Mouse (Mus musculus) liver, embryonic 11.5 days (tissue): ENCODE measurements around the gene Cyp2d40. TPM values are rescaled to one million over a fixed set of nuclear protein-coding genes. Genes with fewer than 3 reads are reported as not detected.
"Not testable (repeated sequence)": the region's sequence is repeated elsewhere in the genome, so short reads cannot be mapped to it uniquely, and the experiment has no call there.

Experiments
- ATAC-seq: fragments of 200-750 bp; cut with Nextera tagmentation; replicated peaks from 2 replicates; pipeline ENCODE4 v1.8.0; 2017; ENCODE audit warnings: moderate number of reproducible peaks, mild to moderate bottlenecking, moderate TSS enrichment, moderate library complexity; ENCODE audit not compliant: low FRiP score
- DNase-seq: peaks from one replicate; pipeline ENCODE4 v3.0.0-alpha.2; 2017; ENCODE audit warnings: low spot score
- H3K27ac ChIP-seq: fragments of 300-500 bp; sonication (generic); 2 replicates; pipeline ENCODE4 v1.5.1; 2014; ENCODE audit warnings: mild to moderate bottlenecking, low read depth, low read length, control low read depth
- H3K27me3 ChIP-seq: fragments of 300-500 bp; sonication (generic); replicated peaks from 2 replicates; pipeline ENCODE4 v1.6.1; 2014; ENCODE audit warnings: low read length, mixed read lengths; ENCODE audit not compliant: control insufficient read depth, insufficient read depth
- H3K36me3 ChIP-seq: fragments of 300-500 bp; sonication (generic); 2 replicates; pipeline ENCODE4 v1.6.1; 2014; ENCODE audit warnings: mild to moderate bottlenecking, low read length, moderate library complexity, mixed read lengths; ENCODE audit not compliant: control insufficient read depth, insufficient read depth
- H3K4me1 ChIP-seq: fragments of 300-500 bp; sonication (generic); replicated peaks from 2 replicates; pipeline ENCODE4 v1.6.1; 2014; ENCODE audit warnings: low read length, mixed read lengths; ENCODE audit not compliant: control insufficient read depth, insufficient read depth
- H3K4me2 ChIP-seq: fragments of 300-500 bp; sonication (generic); 2 replicates; pipeline ENCODE4 v1.6.1; 2014; ENCODE audit warnings: mild to moderate bottlenecking, control low read depth, moderate library complexity
- H3K4me3 ChIP-seq: fragments of 300-500 bp; sonication (generic); 2 replicates; pipeline ENCODE4 v1.5.1; 2014; ENCODE audit warnings: low read depth, low read length, control low read depth
- H3K9ac ChIP-seq: fragments of 300-500 bp; sonication (generic); 2 replicates; pipeline ENCODE4 v1.6.1; 2014; ENCODE audit warnings: low read depth, low read length, control low read depth
- H3K9me3 ChIP-seq: fragments of 300-500 bp; sonication (generic); 2 replicates; pipeline ENCODE4 v1.6.1; 2016; ENCODE audit warnings: low read length, inconsistent platforms, mixed read lengths; ENCODE audit not compliant: control insufficient read depth
- WGBS: fragments of 180-500 bp; shearing (Covaris S2); extraction: QIAGEN DNeasy Blood & Tissue Kit; methylation state at CpG from one replicate; pipeline ENCODE4 v1.1.7; 2014; 5-methylcytosine and 5-hydroxymethylcytosine counted together
- polyA plus RNA-seq: library from polyadenylated mRNA; unstranded; fragments of >200 nt; fragmentation: Nextera tagmentation; extraction: Ambion mirVana; gene quantifications from 2 replicates; pipeline ENCODE4 v1.2.1, GENCODE M21; 2014

Cyp2d40 gene
- polyA plus RNA-seq, 1 experiment from 2014 or later = not detected

GRCm38 (mm10) chr15:82793454-82793853 lies 29.5 kb upstream of the Cyp2d40 start:
- Histone ChIP-seq H3K27me3 (no peaks in the 10 kb centered on the region), H3K9ac (no peak overlapping the region), H3K27ac (no peak overlapping the region), H3K4me1 (no peaks in the 10 kb centered on the region), H3K36me3 (no peaks in the 10 kb centered on the region), H3K4me2 (no peak overlapping the region), H3K4me3 (no peak overlapping the region), H3K9me3 (no peaks in the 10 kb centered on the region)
- 61% methylated on average over 1 of the region's 1 CpGs for WGBS
- DNase-seq (no peak), ATAC-seq (no peak)

- Histone ChIP-seq H3K4me2 (no peak overlapping the region), H3K4me3 (no peak overlapping the region)
Measured at GRCm38 (mm10) chr15:82792566-82792965, 28.6 kb upstream of the Cyp2d40 start.

DNA sequence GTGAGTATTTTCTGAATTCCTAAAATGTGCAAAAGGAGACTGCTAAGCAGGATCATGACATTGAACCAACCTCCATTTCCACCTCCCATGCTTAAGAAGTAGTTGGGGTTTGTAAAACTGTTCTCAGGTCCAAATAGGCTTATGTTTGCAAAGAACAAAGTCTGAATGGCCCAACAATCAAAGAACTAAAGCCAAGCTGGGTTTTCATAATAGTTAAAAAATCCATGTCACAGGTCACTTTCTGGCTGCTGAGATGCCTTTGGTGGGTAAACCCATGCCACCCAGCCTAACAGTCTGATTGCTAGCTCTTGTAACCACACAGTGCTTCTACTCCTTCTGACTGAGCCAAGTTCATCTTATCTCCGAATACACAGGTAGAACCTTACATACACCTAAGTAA lies 20.6 kb upstream of the Cyp2d40 start:
- Histone ChIP-seq H3K9me3 (no peaks in the 10 kb centered on the region), H3K36me3 (no peaks in the 10 kb centered on the region), H3K4me2 (no peak overlapping the region), H3K27ac (no peak overlapping the region), H3K9ac (no peak overlapping the region), H3K4me1 (no peaks in the 10 kb centered on the region), H3K4me3 (no peak overlapping the region), H3K27me3 (no peaks in the 10 kb centered on the region)
- ATAC-seq (no peak), DNase-seq (no peak)
- 64% methylated on average over 1 of the region's 1 CpGs for WGBS

More at GRCm38 (mm10) chr15:82792566-82792965, 28.6 kb upstream of the Cyp2d40 start:
- Histone ChIP-seq H3K36me3 (no peaks in the 10 kb centered on the region), H3K4me1 (no peaks in the 10 kb centered on the region), H3K27ac (no peak overlapping the region), H3K9ac (no peak overlapping the region), H3K27me3 (no peaks in the 10 kb centered on the region), H3K9me3 (no peaks in the 10 kb centered on the region)
- ATAC-seq (no peak), DNase-seq (no peak)
- WGBS = 90% methylated on average over 11 of the region's 11 CpGs

GRCm38 (mm10) chr15:82783800-82784199 lies 19.8 kb upstream of the Cyp2d40 start:
- Histone ChIP-seq H3K4me2 (no peak overlapping the region), H3K9me3 (no peaks in the 10 kb centered on the region)
- WGBS = 64% methylated on average over 1 of the region's 1 CpGs

GRCm38 (mm10) chr15:82777856-82778255 lies 13.9 kb upstream of the Cyp2d40 start:
- not testable (repeated sequence) for H3K27ac ChIP-seq, H3K27me3 ChIP-seq, ATAC-seq, H3K4me2 ChIP-seq, H3K4me3 ChIP-seq, H3K9ac ChIP-seq, H3K36me3 ChIP-seq, H3K4me1 ChIP-seq, H3K9me3 ChIP-seq, DNase-seq
- 84% methylated on average over 5 of the region's 5 CpGs for WGBS

More at GRCm38 (mm10) chr15:82783800-82784199, 19.8 kb upstream of the Cyp2d40 start:
- Histone ChIP-seq H3K4me1 (no peaks in the 10 kb centered on the region), H3K27ac (no peak overlapping the region), H3K9ac (no peak overlapping the region), H3K27me3 (no peaks in the 10 kb centered on the region), H3K4me3 (no peak overlapping the region), H3K36me3 (no peaks in the 10 kb centered on the region)
- DNase-seq (no peak), ATAC-seq (no peak)

- Histone ChIP-seq H3K36me3 (no peaks in the 10 kb centered on the region), H3K4me1 (no peaks in the 10 kb centered on the region), H3K4me3 (no peak overlapping the region), H3K27me3 (no peaks in the 10 kb centered on the region), H3K27ac (no peak overlapping the region), H3K9me3 (no peaks in the 10 kb centered on the region), H3K4me2 (no peak overlapping the region), H3K9ac (no peak overlapping the region)
- no peak for ATAC-seq
- no peak for DNase-seq
- WGBS = 75% methylated on average over 2 of the region's 2 CpGs
Measured at GRCm38 (mm10) chr15:82765943-82766342, 2.0 kb upstream of the Cyp2d40 start.

DNA sequence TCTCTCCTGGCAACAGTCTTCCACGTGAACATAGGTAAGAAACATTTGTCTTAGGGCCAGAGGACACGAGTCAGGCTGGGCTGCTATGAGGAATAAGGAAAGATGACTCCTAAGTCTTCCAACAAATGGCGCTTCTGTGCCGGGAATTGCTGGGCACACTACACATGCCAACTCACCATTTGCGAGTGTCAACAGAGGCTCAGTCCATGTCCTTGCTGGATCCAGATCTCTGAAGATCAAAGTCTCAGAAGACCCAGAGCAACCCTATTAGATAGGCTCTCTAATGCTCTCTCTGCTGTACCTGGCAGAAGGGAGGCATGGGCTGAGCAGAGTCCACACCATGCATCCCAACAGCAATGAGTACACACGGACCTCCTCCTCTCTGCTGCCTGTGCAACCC lies 898 bp upstream of the Cyp2d40 start:
- no peak for DNase-seq
- 71% methylated on average over 6 of the region's 6 CpGs for WGBS
- no peak for ATAC-seq

DNA sequence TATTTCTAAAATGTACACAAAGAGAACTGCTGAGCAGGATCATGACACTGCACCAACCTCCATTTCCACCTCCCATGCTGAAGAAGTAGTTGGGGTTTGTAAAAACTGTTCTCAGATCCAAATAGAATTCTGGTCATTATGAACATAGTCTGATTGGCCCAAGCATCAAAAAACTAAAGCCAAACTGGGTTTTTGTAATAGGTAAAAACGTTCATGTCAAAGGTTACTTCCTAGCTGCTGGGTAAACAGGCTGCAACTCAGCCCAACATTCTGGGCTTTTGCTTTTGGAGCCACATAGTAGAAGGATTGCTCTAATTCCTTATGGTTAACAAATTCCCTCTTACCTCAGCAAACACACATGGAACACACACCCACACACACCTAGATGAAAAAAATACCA lies 15.8 kb downstream of the Cyp2d40 start:
- 45% methylated on average over 1 of the region's 1 CpGs for WGBS
- Histone ChIP-seq H3K4me2 (no peak overlapping the region), H3K9ac (no peak overlapping the region)

More for the DNA sequence above, 898 bp upstream of the Cyp2d40 start:
- Histone ChIP-seq H3K36me3 (no peaks in the 10 kb centered on the region), H3K4me2 (no peak overlapping the region), H3K27ac (no peak overlapping the region), H3K27me3 (no peaks in the 10 kb centered on the region), H3K4me1 (no peaks in the 10 kb centered on the region), H3K4me3 (no peak overlapping the region), H3K9me3 (no peaks in the 10 kb centered on the region), H3K9ac (no peak overlapping the region)

GRCm38 (mm10) chr15:82747516-82747915 lies 16.5 kb downstream of the Cyp2d40 start:
- Histone ChIP-seq H3K4me3 (no peak overlapping the region), H3K4me1 (no peaks in the 10 kb centered on the region), H3K27me3 (no peaks in the 10 kb centered on the region), H3K9ac (no peak overlapping the region), H3K4me2 (no peak overlapping the region), H3K27ac (no peak overlapping the region), H3K36me3 (no peaks in the 10 kb centered on the region), H3K9me3 (no peaks in the 10 kb centered on the region; the same call in none of the 2 replicates)
- WGBS = 63% methylated on average over 1 of the region's 1 CpGs
- ATAC-seq (no peak), DNase-seq (no peak)

More for the DNA sequence above, 15.8 kb downstream of the Cyp2d40 start:
- Histone ChIP-seq H3K4me1 (no peaks in the 10 kb centered on the region), H3K36me3 (no peaks in the 10 kb centered on the region), H3K27ac (no peak overlapping the region), H3K9me3 (no peaks in the 10 kb centered on the region; the same call in none of the 2 replicates), H3K4me3 (no peak overlapping the region), H3K27me3 (no peaks in the 10 kb centered on the region)
- DNase-seq = no peak
- ATAC-seq = no peak
